Mouse (Mus musculus) heart, adult 8-10 months (tissue): ENCODE measurements around the gene Ereg. TPM values are rescaled to one million over a fixed set of nuclear protein-coding genes. Genes with fewer than 3 reads are reported as not detected.

Source experiments
- DNase-seq: peaks from one replicate; pipeline ENCODE4 v3.0.0; 2022; ENCODE audit warnings: low spot score
- total RNA-seq, 4 experiments: library from RNA; stranded (reverse); gene quantifications; 2 replicates each; pipeline ENCODE4 v1.2.4; 2022

Ereg gene
- total RNA-seq = under 1 TPM in 2 of 4 experiments, not detected in 2; 0.09 to 0.11 TPM

DNA sequence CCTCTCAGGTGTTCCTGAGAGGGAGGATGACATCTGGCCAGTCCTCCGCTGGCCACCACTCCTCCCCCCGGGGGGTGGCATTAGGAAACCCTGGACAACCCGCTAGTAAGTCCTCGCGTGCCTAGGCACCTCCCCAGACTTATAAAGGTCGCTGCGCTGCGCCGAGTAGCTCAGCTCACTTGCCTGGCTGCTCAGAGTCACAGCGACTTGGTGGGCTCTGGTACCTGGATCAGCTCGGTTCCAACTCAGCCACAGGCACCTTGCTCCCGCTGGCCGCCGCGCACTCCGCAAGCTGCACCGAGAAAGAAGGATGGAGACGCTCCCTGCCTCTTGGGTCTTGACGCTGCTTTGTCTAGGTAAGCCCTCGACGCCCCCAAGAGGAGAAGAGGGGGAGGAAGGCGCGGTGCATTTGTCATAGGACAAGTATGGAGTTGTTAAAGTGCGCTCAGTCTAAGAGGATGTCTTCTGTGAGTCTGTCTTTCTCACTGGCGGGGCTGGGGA, at the start of gene Ereg:
Ereg (plus strand) TSS at position 173 of the 501 bp plus-strand sequence.
- no peak for DNase-seq

DNA sequence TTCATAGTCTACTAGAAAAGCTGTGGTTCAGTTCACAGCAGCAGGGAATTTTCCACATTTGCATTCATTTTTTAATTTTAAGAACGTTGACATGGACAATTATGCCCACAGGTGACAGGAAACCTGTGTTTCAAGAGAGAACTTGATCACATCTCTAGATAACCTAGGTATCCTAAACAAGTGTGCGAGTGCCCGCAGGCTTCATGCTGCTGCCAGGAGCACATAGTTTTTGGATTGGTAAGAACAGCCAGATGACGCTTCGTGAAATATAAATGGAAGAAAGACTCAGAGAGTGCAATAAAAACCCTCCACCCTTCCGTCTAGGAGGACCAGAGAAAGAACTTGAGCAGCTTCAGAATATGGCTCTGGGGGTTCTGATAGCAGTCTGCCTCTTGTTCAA, 47.3 kb upstream of the Ereg start, which contains the start of gene Epgn:
Epgn (plus strand) TSS at position 301 of the 400 bp plus-strand sequence.
- DNase-seq = no peak

DNA sequence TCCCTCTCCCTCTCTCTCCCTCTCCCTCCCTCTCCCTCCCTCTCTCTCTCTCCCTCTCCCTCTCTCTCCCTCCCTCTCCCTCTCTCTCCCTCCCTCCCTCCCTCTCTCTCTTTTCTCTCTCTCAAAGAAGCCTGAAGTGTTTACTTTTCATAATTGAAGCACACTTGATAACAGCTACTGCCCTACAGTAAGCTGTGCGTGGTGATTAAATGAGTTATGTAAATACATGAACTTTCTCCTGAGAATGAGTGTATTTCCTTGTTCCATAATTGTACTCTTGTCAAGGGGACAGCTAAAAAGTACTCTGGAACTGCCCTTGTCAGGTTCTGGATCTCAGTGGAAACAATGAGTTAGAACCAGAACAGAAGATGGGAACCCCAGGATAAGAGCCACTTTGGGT, 46.6 kb upstream of the Ereg start:
- DNase-seq = no peak

DNA sequence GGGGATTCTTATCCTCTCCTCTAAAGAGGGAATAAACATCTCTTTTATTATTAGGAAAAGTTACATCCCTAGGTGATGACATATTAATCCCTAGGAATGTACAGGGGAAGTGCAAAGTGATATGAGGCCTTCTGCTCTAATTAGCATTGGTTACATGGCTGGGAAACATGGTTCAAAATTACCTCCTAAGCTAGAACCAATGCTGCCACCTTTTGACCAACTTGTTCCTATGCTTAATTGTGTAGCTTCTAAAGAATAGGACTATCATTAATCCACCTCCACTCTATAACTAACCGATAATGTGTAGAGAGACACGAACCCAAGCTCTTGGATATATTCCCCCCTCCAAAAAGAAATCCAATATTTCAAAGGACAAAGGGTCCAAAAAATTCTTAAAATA, 43.8 kb upstream of the Ereg start:
- no peak for DNase-seq

DNA sequence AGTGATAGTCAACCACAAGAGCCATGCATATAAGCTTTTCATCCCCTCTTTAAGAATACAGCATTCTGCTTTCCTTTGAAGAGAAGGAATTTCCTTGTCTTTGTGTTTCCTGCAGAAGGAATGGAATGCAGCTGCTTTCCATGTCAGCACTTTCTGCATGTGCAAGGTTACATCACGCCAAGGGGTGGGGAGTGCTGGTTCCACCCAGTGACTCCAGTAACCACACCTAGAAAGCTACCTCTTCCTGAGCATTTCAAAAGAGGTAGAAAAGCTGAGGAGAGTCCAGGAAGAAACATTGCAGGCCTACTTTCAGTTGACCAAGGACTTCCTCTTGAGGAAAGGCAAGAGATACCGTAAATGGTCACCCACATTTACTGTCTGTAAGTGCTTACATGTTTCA, 39.1 kb upstream of the Ereg start:
- no peak for DNase-seq

DNA sequence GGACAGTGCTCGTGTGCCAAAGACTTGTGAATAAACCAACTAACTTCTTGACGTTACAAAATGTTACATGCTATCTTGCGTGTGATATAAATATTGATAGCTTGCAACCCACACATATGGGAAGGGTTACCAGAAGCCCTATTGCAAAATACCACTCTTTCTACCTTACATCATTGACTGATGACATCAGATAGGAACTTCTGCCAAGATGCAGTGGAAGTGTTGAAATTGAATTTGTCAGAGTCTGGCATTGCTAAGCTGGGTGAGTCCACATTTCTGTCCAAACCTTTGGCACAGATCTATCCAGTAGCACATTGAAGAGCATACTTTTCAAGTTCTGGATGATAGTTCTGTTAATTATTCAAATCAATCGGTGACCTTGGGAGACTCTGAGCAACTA, 37.8 kb upstream of the Ereg start:
- peak; percentile 27 for DNase-seq

DNA sequence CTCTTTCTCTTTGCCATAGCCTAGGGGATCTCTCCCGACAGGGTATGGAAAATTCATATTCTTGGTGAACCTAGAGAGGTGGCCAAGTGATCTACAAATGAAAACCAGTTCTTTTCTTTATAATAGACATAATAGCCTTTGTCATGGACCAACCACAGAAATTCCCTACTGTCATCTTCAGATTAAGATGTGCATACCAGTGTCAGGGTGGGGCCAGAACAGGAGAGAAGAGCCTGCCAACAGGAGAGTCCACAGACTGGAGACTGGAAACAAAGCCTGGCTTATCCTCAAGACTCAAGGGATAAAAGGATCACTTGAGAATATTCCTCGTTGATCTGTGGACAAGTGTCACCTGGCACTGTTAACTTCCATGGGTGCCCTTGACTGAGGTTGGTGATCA, 36.7 kb upstream of the Ereg start:
- DNase-seq = no peak

DNA sequence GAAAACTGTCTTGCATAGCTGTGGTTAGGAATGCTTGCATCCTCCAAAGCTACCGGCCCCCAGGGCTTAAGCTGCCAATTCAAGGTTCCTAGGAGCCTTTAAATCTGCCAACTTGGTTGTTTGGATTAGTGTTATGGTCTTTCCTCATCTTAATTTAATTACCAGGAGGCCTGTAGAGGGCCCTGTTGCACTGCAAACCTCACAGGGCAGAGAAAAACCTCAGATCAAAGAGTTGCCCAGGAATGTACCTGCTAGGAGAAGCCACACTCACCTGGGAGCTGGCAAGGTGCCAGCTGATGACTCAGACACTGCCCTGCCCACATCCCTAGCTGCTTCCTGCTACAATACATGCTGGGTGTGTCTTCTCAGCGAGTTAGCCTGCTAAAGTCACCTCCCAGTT, 35.9 kb upstream of the Ereg start:
- DNase-seq = no peak

DNA sequence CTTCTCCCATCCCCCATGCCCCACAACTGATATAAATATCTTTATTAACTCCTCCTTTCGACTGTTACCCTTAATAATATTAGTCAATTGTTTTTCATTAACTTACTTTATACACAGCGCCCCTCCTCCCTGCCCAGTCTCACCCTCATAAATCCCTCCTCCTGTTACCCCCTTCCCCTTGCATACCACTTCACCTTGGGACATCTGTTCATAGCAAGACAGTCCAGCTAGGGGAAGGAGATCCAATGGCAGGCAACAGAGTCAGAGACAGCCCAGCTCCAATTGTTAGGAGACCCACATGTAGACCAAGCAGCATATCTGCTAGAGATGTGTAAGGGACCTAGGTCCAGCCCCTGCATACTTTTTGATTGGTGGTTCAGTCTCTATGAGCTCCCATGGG, 35.5 kb upstream of the Ereg start:
- DNase-seq = no peak

DNA sequence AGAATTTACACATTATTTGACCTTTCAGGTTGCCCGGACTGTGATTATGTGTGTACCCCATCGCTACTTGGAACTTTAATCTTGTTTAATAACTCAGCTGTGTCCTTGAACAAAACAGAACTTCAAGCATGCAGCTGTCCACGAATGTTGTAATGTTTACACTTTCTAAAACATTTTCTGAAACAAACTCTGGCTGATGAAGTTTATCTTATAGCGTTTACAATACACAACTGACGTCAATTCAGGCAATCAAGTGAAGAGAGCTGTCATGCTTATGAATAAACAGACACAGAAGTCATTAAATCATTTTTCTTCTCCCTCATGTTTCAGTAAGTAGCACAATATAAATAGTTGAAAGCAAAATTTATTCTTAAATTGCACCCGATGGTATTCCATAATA, 26.4 kb upstream of the Ereg start:
- DNase-seq = no peak

DNA sequence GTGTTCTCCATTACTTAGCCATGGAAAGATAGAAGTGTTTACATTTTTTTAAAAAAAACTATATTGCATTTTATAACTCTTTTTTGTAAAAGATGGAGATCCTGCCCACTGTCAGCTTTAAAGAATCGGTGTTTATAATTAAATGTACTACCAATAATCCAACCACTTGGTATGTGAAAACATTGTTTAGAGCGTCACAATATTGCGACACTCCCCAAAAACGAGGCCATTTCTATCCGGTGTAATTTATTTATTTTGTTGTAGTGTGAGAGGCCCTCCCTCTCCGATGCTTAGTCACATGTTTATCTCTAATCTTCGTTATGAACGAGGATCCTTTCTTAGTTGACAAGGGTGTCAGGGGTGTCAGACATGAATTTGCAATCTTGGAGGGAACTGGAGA, 26.0 kb upstream of the Ereg start:
- no peak for DNase-seq

DNA sequence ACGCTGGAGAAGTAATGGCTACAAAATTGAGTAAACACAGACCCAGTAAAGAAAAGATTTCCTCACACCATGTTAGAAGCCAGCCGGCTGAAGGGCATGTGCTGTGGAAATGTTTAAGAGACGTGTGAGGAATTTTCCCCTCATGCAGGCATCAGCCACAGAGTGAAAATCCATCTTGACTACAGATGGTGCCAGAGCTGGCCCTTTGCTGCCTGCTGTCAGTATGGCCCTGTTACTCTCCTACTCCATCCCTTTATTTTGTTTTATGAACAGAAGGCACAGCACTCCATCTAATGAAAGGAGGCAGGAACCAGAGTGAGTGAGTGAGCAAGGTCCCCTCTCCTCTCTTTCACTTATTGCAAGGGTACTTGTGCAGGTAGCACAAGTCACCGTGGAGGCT, 2.1 kb upstream of the Ereg start:
- DNase-seq = no peak

DNA sequence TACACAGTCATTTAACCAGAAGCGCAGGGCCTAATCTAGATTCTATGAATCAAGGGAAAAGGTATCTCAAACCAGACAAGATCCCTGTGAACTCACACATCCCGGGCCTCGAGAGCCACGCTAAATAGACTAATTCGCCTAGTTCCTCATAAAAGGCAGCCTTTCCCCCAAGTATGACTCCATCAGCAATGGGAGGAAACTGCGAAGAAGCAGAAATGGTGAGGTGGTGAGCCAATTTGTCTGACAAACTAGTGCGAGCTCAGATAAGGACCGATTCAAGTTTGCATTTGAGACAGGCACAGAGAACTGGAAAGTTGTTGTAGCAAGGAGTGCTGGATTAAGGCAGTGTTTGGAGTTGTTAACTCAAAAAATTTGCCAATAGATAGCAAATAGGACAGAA, 796 bp upstream of the Ereg start:
- no peak for DNase-seq

DNA sequence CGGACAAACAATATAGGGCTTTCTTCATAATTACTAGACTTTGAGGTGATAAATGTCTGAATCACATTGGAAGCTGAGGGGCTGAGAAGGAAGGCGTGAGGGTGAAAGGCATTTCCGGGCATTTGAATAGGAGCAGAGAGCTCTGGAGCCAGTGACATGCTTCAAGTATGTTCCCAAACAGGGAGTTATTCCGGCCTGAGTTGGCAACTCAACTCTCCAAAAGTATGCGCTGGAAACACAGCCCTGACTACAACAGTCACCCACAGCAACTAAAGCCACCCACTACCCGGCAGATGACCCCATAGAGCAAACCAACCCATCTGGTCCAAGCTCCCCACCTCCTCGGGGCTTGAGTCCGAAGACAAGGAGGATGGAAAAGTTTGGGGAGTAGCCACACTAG, 396 bp upstream of the Ereg start:
- DNase-seq = no peak

DNA sequence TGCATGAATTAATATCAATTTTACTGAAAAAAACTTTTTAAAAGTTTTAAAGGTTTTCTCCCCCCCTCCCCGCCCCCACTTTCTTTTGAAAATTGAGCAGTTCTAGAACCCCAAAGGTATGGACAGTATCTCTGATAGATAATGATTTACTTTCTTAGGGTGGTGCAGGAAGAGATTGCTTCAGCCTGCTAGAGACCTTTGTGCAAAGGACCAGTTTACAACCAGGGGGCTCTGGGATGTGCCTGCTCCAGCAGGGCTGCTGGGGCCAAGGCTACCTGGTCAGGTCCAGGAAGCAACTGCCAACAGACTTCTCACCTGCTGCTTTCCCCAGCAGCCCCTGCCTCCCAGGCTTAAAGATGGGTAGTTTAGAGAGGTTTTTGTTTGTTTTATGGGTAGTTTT, 599 bp downstream of the Ereg start:
- DNase-seq = no peak

DNA sequence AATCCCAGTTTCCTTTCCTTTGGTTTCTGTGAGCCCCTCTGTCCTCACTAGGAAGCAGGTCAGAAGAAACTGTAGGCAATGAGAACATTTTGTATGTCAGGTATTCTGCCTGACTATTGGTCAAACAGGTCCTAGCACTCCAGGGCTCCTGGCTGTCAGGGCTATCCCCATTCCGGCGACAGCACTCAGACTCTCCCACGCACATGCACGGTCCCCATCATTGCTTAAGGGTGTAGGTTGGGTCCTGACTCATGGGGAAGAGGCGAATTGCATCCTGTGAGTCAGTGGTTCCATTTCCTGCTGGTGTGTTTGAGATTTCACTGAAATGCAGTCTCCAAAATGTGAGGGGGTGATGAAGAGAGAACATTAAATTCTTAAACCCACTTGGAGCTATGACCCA, 8.6 kb downstream of the Ereg start:
- no peak for DNase-seq

DNA sequence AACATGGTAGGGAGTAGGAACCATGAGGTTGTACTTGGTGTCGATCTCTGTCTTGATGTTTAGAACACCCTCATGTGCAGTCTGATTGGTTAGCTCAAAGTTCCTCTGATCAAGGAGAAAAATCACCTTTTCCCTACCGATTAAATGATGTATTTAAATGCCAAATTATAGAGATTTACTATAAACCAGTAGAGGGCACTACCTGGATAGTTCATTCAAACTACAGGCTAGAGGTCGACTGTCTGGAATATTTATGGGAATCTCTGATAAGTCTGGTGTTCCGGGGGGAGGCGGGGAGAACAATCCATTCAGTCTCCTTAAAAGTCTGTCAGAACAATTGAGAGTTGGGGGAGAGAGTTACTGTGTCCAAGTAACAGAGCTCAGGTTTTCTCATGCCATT, 10.9 kb downstream of the Ereg start:
- DNase-seq = no peak

DNA sequence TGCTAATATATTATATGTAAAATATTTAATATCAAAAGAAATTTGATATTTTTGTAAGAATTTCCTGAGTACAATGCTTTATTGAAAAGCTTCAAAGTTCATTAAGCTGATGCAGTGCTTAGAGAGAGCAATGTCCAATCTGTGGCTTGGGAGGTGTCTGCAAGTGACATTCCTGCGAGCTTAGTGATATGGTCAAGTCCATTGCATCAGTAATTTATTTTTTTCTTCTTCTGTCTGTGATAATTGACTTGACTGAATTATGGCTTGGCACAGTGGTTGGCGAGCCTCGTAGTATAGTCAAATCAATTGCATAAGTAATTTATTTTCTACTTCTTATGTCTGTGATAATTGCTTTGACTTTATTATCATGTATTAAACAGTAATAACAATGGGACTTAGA, 15.9 kb downstream of the Ereg start:
- DNase-seq = no peak

DNA sequence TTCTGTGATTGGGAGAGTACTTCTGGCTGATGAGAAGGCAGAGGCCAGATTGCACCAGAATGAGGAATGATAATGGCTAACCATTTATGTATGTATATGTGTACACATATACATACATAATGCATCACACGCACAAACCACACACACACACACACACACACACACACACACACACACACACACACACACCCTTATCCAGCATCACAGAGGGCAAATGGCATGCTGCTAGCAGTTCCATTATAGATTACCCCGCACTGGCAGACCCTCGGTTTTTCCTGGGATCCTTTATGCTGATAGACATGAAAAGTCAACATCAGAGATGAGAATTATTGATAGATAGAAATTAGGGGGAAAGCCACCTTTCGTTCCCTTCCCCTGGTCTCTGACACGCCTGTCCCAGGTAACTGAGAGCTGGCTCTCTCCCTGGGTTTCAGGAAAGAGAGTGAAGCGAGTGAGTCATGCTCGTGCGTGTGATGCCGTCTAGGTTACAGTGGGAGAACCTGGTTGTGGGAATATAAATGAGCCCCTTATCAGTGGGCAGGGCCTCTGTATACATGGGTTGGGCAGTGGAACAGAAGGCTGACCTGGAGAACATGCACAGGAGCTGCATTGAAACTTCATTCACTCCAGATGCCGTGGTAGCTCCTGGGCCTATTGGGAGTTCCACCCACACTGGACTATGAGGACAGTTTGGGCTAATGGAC, 23.6 kb downstream of the Ereg start:
- no peak for DNase-seq

DNA sequence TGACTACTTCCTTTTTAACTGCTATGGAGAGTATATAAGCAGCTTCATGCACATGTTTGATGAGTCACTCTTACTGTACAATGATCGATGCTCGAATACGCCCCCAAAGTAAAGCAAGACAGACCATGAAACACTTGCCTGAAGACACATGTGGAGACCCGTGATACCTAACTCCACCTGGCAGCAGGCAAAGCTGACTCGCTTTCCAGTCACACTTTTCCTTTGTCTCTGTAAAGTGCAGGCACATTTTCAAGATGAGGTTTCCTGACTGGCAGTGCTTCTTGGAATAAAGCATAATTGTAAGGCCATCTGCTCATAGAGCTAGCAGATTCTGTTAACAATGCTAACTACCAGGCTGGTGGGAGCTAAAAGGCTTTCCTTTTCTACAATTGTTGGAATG, 27.3 kb downstream of the Ereg start:
- no peak for DNase-seq

DNA sequence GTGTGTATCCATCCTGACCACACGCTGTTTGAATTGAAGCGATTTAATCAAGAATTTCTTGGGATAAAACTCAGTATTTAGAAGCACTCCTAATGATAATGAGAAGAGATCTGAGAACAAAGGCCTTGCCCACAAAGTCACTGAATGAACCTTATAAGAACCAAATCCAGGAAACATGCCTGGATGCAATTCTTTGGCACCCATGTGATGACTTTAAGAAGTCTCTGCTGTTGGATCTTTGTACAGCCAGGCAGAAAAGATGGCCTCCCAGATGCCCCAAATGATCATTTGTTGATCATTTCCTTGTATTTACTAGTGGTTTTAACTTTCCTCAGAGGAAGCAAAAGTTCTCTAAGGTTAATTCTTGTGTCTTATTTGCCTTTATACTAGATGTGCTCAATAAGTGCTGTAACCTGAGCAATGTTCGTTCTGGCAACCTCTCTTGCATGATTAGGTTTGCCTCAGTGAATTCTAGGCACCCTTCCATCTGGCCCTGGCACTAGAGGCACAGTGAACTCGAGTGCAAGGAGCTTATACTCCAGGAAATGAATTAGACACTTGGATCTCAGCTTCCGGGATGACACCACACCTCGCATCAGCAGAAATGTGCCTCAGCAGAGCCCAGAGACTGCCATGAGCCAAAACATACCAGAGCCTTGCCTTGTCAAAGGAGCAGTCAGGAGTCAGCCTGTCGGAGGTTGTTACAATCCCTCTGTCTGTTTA, 29.7 kb downstream of the Ereg start:
- DNase-seq = no peak

DNA sequence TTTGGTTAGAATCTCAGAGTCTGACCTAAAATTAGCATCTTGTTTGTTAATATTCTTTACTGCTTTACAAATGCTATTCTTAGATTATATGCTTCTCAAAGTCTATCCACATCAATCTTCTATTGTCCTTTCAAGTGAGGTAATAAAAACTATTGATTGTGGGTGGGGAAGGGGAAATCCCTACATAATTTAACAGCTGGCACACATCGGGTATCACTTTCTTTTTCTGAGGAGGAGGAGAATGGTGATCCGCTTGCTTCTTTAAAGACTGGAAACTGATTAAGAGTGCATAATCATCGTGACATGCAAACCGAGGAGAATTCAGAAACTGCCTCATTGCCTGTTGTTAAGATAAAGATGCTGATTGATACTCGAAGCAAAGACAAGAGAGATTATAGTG, 31.8 kb downstream of the Ereg start:
- DNase-seq = no peak

DNA sequence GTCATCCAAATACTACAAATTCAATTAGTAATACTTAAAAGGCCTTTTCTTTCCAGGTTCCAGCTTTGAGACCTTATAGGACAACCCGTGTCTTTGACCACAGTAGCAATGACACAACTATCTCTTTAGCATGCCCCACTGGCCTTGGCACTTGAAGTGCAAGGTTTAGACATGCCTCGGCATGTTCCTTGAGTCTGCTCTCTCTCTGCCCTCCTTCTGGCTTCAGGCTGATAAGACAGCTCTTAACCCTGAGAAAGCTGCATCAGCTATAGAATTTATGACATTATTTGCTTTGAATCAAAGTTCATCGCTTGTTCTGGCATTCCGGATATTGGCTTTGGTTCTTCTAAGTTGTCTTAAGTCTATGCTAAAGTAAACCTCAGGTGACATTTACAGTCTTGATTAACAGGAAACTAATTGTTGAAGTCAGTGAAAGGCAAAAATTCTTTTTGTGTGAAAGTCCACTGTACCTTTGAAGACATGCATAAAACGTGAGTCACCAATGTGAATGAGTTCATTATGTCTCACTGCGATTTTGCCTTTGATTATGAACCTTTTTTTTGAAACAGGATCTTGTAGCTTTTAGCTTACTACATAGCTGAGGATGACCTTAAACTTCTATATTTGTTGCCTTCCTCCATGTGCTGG, 35.7 kb downstream of the Ereg start:
- DNase-seq = no peak
